Mouse (Mus musculus): ENCODE results near the gene Gimap4.

DNA sequence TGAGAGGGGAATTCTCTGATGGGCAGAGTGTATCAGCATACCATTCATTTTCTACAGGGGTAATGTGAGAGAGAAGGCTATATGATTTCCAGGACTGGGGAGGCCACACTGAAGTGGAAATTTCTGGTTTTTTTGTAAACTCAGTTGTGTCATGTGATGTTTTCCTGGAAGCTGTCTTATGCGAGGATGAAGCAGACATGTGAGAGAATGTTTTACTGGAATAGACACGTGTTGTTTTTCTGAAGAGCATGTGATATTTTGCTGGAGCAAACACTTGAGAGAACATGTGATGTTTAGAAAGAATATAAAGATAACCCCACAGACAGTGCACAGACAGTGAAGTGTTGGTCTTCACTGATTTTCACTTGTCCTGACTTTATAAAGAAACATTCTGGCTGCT, 45.8 kb upstream of the Gimap4 start:
- TF ChIP-seq CTCF (IDR thresholded peaks at IDR 0.05; ENCODE audit: low read depth, low read length) (no peak), GATA1 (IDR thresholded peaks at IDR 0.05; ENCODE audit: borderline replicate concordance, low read length) (no peak), GATA2 (IDR thresholded peaks at IDR 0.05; ENCODE audit: borderline replicate concordance, low read depth, low read length) (no peak), TAL1 (conservative IDR thresholded peaks at IDR 0.05; ENCODE audit: low read depth, low read length) (no peak)
